Mouse (Mus musculus) megakaryocyte, adult 5-6 weeks (primary cell): ENCODE measurements around the gene Fsd1l. TPM values are rescaled to one million over a fixed set of nuclear protein-coding genes. Genes with fewer than 3 reads are reported as not detected.
"Not testable (repeated sequence)": the region's sequence is repeated elsewhere in the genome, so short reads cannot be mapped to it uniquely, and the experiment has no call there.

Experiments
- ATAC-seq: 2 replicates; pipeline ENCODE4 v1.8.0; 2016; ENCODE audit warnings: mild to moderate bottlenecking, inconsistent platforms; ENCODE audit not compliant: poor library complexity, severe bottlenecking
- total RNA-seq, 2 experiments: library from RNA; stranded (forward) in 1 of 2; stranded (reverse) in 1 of 2; fragments of 153-499, 151-499 nt in 1 of 2; fragments of 221-1000, 200-1000 nt in 1 of 2; gene quantifications; 2 replicates each; pipeline versions ENCODE4 v1.2.3 to v1.2.4; 2015 to 2017

Gene Fsd1l
- total RNA-seq, 2 experiments from 2014 or later: 7.4 to 10.2 TPM

GRCm38 (mm10) chr4:53625263-53625662 lies 6.0 kb upstream of the Fsd1l start:
- ATAC-seq: no peak

- ATAC-seq: no peak
Observed at GRCm38 (mm10) chr4:53628924-53629323, 2.3 kb upstream of the Fsd1l start.

GRCm38 (mm10) chr4:53630963-53631315 lies 332 bp upstream of the Fsd1l start:
- ATAC-seq: no peak

- ATAC-seq: peak; percentile 19; the same call in 1 of the 2 replicates
Observed at GRCm38 (mm10) chr4:53632011-53632349, 709 bp downstream of the Fsd1l start.

- ATAC-seq: no peak
Observed at GRCm38 (mm10) chr4:53635336-53635735, 4.1 kb downstream of the Fsd1l start.

- ATAC-seq: no peak
Observed at GRCm38 (mm10) chr4:53637269-53637909, 6.1 kb downstream of the Fsd1l start.

GRCm38 (mm10) chr4:53638549-53639123 lies 7.4 kb downstream of the Fsd1l start:
- no peak for ATAC-seq

- no peak for ATAC-seq
Observed at GRCm38 (mm10) chr4:53658029-53658428, 26.8 kb downstream of the Fsd1l start.

- ATAC-seq: no peak
Observed at GRCm38 (mm10) chr4:53660711-53661110, 29.4 kb downstream of the Fsd1l start.

GRCm38 (mm10) chr4:53682092-53682491 lies 50.8 kb downstream of the Fsd1l start:
- ATAC-seq: no peak

- ATAC-seq: no peak
Observed at GRCm38 (mm10) chr4:53688965-53689364, 57.7 kb downstream of the Fsd1l start.

- no peak for ATAC-seq
Observed at GRCm38 (mm10) chr4:53691418-53691817, 60.1 kb downstream of the Fsd1l start.

- ATAC-seq: not testable (repeated sequence)
Observed at GRCm38 (mm10) chr4:53709166-53709565, 77.9 kb downstream of the Fsd1l start.

GRCm38 (mm10) chr4:53710021-53710420 lies 78.8 kb downstream of the Fsd1l start:
- no peak for ATAC-seq

- ATAC-seq: no peak
Observed at GRCm38 (mm10) chr4:53710555-53711328, 79.5 kb downstream of the Fsd1l start.

GRCm38 (mm10) chr4:53713704-53714050 lies 82.4 kb downstream of the Fsd1l start, which contains the start of gene Fktn:
Gene Fktn, plus strand, starts transcription at chr4:53713998.
- ATAC-seq: peak; percentile 23; the same call in 1 of the 2 replicates

GRCm38 (mm10) chr4:53714051-53714814 lies 83.0 kb downstream of the Fsd1l start:
- ATAC-seq: peak; percentile 95

GRCm38 (mm10) chr4:53715977-53716376 lies 84.7 kb downstream of the Fsd1l start:
- ATAC-seq: no peak

GRCm38 (mm10) chr4:53717546-53717945 lies 86.3 kb downstream of the Fsd1l start:
- ATAC-seq: no peak

GRCm38 (mm10) chr4:53718261-53718660 lies 87.0 kb downstream of the Fsd1l start:
- no peak for ATAC-seq

GRCm38 (mm10) chr4:53722506-53722905 lies 91.2 kb downstream of the Fsd1l start:
- ATAC-seq: no peak
